Mouse (Mus musculus) stomach, embryonic 16.5 days (tissue): ENCODE data around the gene Dagla. TPM values are rescaled to one million over a fixed set of nuclear protein-coding genes. Genes with fewer than 3 reads are reported as not detected.

ENCODE experiments used
- ATAC-seq: fragments of 200-750 bp; cut with Nextera tagmentation; 2 replicates; pipeline ENCODE4 v1.8.0; 2017; ENCODE audit warnings: moderate number of reproducible peaks, moderate TSS enrichment; ENCODE audit not compliant: insufficient read depth, low FRiP score
- H3K27ac ChIP-seq: fragments of 300-500 bp; sonication (generic); 2 replicates; pipeline ENCODE4 v1.5.1; 2014; ENCODE audit warnings: low read length
- H3K27me3 ChIP-seq: fragments of 300-500 bp; sonication (generic); 2 replicates; pipeline ENCODE4 v1.6.1; 2014; ENCODE audit warnings: low read length, control low read depth, mixed read lengths; ENCODE audit not compliant: control insufficient read depth, insufficient read depth
- H3K36me3 ChIP-seq: fragments of 300-500 bp; sonication (generic); 2 replicates; pipeline ENCODE4 v1.6.1; 2014; ENCODE audit warnings: low read length; ENCODE audit not compliant: control insufficient read depth, insufficient read depth
- H3K4me1 ChIP-seq: fragments of 300-500 bp; sonication (generic); 2 replicates; pipeline ENCODE4 v1.6.1; 2014; ENCODE audit warnings: low read length, control low read depth, mixed read lengths; ENCODE audit not compliant: control insufficient read depth, insufficient read depth
- H3K4me2 ChIP-seq: fragments of 300-500 bp; sonication (generic); 2 replicates; pipeline ENCODE4 v1.6.1; 2014; ENCODE audit warnings: low read depth, low read length, mixed read lengths
- H3K4me3 ChIP-seq: fragments of 300-500 bp; sonication (generic); replicated peaks from 2 replicates; pipeline ENCODE4 v1.5.1; 2014; ENCODE audit warnings: mild to moderate bottlenecking, low read length
- H3K9ac ChIP-seq: fragments of 300-500 bp; sonication (generic); 2 replicates; pipeline ENCODE4 v1.6.1; 2014; ENCODE audit warnings: low read length
- H3K9me3 ChIP-seq: fragments of 300-500 bp; sonication (generic); replicated peaks from 2 replicates; pipeline ENCODE4 v1.6.1; 2016; ENCODE audit warnings: low read length, control low read depth; ENCODE audit not compliant: control insufficient read depth
- WGBS: fragments of 180-500 bp; shearing (Covaris S2); extraction: QIAGEN DNeasy Blood & Tissue Kit; methylation state at CpG from one replicate; pipeline ENCODE4 v1.1.7; 2014; 5-methylcytosine and 5-hydroxymethylcytosine counted together
- polyA plus RNA-seq: library from polyadenylated mRNA; unstranded; fragments of >200 nt; fragmentation: Nextera tagmentation; extraction: Ambion mirVana; gene quantifications from 2 replicates; pipeline ENCODE4 v1.2.1, GENCODE M21; 2015

Gene Dagla
- polyA plus RNA-seq, 1 experiment from 2014 or later, result 2.9 TPM

DNA sequence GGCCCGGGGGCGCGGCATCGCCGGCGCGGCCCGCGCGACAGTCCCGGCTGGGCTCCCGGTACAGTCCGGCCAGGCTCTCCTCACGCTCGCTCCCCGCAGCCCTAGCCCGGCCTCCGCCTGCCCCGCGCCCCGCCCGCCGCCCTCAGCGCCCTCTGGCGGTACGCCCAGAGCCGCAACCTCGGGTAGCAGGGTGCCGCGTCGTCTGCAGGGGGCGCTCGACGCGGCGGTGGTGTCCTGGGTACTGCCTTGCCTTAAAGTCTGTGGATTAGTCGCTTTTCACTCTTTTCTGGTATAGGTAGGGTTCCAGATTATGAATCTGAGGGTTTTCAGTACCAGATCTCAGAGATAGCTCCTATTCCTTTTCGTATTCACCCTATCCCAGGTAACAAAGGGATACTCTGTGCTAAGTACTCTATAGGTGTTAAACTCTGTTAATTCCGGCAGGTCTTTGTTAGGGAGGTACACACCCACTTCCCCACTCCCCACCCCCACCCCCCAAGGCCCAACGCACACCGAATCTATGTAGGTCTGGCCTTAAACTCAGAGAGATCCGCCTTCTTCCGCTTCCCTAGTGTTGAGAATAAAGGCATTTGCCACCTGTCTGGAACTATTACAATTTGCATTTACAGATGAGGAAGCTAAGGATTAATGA, 63.9 kb downstream of the Dagla start, which contains the start of gene Myrf:
Myrf (minus strand) TSS at position 95 of the 652 bp plus-strand sequence.
- H3K36me3 ChIP-seq, result no peaks in the 10 kb centered on the region
- no peaks in the 10 kb centered on the region for H3K27me3 ChIP-seq
- 7% methylated on average over 43 of the region's 43 CpGs for WGBS
- peaks cover 4% of the 10 kb centered on the region; the same call in 1 of the 2 replicates for H3K4me1 ChIP-seq
- peak within 1 kb of the TSS; percentile 81 for H3K9ac ChIP-seq
- peak within 1 kb of the TSS; percentile 91 for H3K4me2 ChIP-seq
- peak within 1 kb of the TSS; percentile 64 for H3K4me3 ChIP-seq
- no peaks in the 10 kb centered on the region for H3K9me3 ChIP-seq
- peak; percentile 82 for ATAC-seq
- peak within 1 kb of the TSS; percentile 6 for H3K27ac ChIP-seq

DNA sequence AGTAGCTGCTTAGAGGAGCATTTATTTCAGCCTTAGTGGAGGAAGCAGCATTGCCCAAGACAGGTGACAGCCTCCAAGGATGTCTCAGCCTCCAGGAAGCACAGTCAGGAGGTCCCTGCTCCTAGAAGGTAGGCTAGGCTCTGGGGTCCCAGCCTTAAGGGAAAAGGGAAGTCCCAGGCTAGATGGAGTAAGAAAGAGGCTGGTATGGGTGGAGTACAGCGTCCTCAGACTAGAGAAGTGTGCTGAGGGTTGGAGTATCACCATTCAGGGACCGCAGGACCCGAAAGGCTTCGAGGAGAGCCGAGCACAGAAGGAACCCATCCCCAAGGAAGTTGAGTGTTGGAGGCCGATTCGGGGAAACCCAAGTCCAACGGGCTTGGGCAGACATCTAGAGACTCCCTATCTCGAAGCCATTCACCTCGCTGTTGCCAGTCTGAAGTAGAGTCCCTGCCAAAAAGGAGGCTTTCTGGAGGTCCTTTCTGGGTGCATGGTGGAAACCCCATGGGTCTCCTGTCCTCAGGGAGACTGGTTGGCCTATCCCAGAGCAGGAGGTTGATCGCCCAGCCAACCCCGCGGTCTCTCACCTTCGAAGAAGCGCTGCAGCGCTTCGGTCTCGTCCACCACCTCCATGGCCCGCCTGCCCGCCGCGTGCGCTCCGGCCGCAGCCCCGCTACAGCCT, 64.6 kb downstream of the Dagla start:
- H3K27ac ChIP-seq, result peak overlapping the region; percentile 6
- no peaks in the 10 kb centered on the region for H3K27me3 ChIP-seq
- peaks cover 4% of the 10 kb centered on the region; the same call in 1 of the 2 replicates for H3K4me1 ChIP-seq
- no peak for ATAC-seq
- no peaks in the 10 kb centered on the region for H3K9me3 ChIP-seq
- H3K9ac ChIP-seq, result peak overlapping the region; percentile 81
- peak overlapping the region; percentile 64 for H3K4me3 ChIP-seq
- peak overlapping the region; percentile 91 for H3K4me2 ChIP-seq
- 2% methylated on average over 26 of the region's 26 CpGs for WGBS
- H3K36me3 ChIP-seq, result no peaks in the 10 kb centered on the region

DNA sequence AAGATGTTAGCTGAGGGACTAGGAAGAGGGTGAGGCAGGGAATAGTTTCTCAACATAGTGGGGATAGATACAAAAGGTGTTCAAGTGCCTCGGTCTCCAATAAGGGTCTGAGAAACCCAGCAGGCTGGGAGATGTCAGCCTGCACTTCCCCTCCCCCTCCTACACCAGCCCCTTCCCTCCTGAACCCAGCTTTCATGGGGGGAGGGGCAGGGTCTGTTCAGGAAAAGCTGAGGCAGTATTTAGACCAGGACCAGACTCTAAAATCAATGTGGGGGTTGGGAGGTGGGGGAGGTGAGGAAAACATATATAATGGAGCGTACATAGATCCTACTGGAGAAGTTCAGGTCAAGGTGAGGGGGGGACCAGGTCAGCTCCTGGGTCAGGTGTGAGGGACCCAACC, 65.3 kb downstream of the Dagla start:
- peak overlapping the region; percentile 64 for H3K4me3 ChIP-seq
- H3K36me3 ChIP-seq, result no peaks in the 10 kb centered on the region
- H3K4me1 ChIP-seq, result peaks cover 4% of the 10 kb centered on the region; the same call in 1 of the 2 replicates
- 34% methylated on average over 2 of the region's 2 CpGs for WGBS
- H3K9ac ChIP-seq, result peak overlapping the region; percentile 81
- no peaks in the 10 kb centered on the region for H3K9me3 ChIP-seq
- peak overlapping the region; percentile 91 for H3K4me2 ChIP-seq
- H3K27me3 ChIP-seq, result no peaks in the 10 kb centered on the region
- H3K27ac ChIP-seq, result peak overlapping the region; percentile 6; the same call in 1 of the 2 replicates
- no peak for ATAC-seq

DNA sequence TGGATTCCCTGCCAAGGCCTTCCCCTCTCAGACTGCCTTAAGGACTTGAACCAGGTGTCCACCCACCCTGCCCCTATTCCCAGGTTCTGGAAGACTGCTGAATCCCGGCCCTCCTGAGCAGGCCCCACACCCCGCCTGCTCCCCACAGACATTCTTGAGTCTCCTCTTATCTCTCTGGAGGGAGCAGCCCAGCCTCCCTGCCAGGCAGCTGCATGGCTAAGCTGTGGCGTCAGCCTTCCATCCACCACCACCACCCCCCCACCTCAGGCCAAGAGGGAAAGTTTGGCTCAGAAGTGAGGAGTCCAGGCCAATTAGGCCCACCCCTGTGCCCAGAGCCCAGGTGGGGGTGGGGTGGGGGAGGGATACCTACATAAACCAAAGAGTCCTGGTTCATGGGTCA, 66.2 kb downstream of the Dagla start:
- WGBS, result 51% methylated on average over 3 of the region's 3 CpGs
- peak overlapping the region; percentile 81 for H3K9ac ChIP-seq
- peaks cover 4% of the 10 kb centered on the region; the same call in 1 of the 2 replicates for H3K4me1 ChIP-seq
- peak overlapping the region; percentile 70; the same call in 1 of the 2 replicates for H3K27ac ChIP-seq
- peak overlapping the region; percentile 64 for H3K4me3 ChIP-seq
- 0 out of 2 replicates have a peak, but pooled peaks have one; percentile 10 for ATAC-seq
- no peaks in the 10 kb centered on the region for H3K27me3 ChIP-seq
- no peaks in the 10 kb centered on the region for H3K9me3 ChIP-seq
- H3K36me3 ChIP-seq, result no peaks in the 10 kb centered on the region
- peak overlapping the region; percentile 91 for H3K4me2 ChIP-seq

DNA sequence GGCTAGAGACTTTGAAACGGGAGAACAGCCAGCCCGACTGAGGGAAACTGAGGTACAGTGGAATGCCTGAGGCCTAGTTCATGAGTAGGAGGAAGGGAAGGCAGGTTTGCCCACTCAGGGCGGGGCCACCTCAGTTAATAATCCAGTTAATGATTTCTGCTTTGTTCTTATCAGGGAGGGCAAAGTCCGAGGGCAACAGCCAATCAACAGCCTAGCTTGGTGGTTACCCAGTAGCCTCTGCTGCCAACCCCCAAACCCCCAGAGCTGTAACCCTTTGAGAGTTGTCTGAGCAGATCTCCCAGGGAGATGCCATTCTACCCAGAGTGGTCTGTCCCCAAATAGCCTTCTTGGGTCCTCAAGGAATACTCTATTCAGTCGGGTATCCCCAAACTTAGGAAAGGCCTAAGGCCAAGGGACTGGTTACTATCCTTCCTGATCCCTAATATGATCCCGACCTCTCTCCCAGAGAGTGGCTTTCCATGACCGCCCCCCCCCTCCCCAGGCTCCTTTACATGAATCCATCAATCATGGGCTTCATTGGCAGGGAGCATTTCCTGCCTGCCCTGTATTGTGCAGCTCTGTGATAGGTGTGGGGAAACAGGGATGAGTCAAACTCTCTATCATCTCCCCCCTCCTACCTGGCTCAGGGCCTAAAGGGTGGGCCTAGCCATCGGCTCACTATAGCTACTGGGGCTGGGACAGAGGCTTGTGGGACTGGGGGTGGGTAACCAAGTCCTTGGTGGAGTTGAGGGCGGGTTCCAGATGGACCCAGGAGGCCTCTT, 68.7 kb downstream of the Dagla start:
- H3K4me1 ChIP-seq, result peaks cover 12% of the 10 kb centered on the region
- H3K9ac ChIP-seq, result peak overlapping the region; percentile 39
- peak; percentile 76 for ATAC-seq
- 61% methylated on average over 9 of the region's 9 CpGs for WGBS
- no peaks in the 10 kb centered on the region for H3K36me3 ChIP-seq
- H3K27me3 ChIP-seq, result no peaks in the 10 kb centered on the region
- H3K27ac ChIP-seq, result peak overlapping the region; percentile 77
- 0 out of 2 replicates have a peak overlapping the region, but pooled peaks have one; percentile 14 for H3K4me3 ChIP-seq
- H3K4me2 ChIP-seq, result peak overlapping the region; percentile 45
- no peaks in the 10 kb centered on the region for H3K9me3 ChIP-seq

DNA sequence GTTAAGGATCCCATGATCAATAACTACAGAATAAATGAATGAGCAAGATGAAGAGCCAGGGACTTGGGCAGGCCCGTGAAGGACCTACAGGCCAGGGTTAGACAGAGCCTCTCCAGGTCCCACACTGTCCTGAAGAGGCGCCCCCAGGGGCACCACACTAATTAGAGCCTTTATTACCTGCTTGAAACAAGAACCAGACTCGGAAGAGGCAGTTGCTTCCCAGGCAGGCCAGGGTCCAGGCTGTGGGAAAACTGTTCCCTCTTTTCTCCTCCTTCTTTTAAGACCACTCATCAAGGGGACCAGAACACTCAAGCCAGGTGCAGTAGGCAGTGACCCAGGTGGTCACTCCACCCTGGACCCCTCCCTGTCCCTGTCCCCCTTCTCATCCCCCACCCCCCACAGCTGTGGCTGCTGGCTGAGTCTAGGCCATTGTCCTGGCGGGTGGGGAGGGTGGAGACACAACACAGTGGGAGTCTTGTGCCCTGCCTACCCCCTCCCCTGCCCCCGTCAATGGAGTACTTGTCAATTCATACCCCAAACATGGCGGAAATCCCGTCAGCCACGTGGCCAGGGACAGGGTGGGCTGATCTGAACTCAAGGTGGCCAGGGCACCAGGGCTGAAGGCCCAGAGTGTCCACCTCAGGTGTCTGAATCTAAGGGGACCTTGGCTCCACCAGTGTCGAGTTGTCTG, 72.2 kb downstream of the Dagla start:
- H3K4me2 ChIP-seq, result no peak overlapping the region
- peaks cover 11% of the 10 kb centered on the region for H3K4me1 ChIP-seq
- H3K9me3 ChIP-seq, result no peaks in the 10 kb centered on the region
- no peak overlapping the region for H3K9ac ChIP-seq
- H3K4me3 ChIP-seq, result no peak overlapping the region
- no peaks in the 10 kb centered on the region for H3K27me3 ChIP-seq
- no peaks in the 10 kb centered on the region for H3K36me3 ChIP-seq
- H3K27ac ChIP-seq, result no peak overlapping the region
- WGBS, result 55% methylated on average over 9 of the region's 9 CpGs
- ATAC-seq, result no peak

DNA sequence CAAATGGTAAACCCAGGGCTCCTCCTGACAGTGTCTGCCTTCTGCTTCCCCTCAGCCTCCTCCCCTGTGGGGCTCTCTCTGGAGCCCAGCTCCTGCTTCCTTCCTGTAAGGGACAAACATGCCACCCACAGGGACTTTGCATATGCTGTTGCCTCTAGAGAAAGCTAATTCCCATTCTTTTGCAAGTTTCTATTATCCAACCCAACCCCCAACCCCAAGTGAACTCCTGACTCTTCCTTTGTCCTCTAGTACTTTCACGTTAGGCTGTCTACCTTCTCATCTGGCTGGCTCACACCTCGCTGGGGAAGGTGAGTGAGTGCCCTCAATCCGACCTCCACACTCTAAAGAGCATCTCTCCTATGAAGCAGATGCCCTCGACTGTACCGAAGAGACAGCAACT, 72.8 kb downstream of the Dagla start:
- ATAC-seq, result no peak
- H3K27me3 ChIP-seq, result no peaks in the 10 kb centered on the region
- H3K9ac ChIP-seq, result 0 out of 2 replicates have a peak overlapping the region, but pooled peaks have one; percentile 23
- WGBS, result 39% methylated on average over 5 of the region's 5 CpGs
- peaks cover 11% of the 10 kb centered on the region for H3K4me1 ChIP-seq
- H3K4me2 ChIP-seq, result no peak overlapping the region
- no peaks in the 10 kb centered on the region for H3K36me3 ChIP-seq
- H3K27ac ChIP-seq, result peak overlapping the region; percentile 38; the same call in 1 of the 2 replicates
- H3K9me3 ChIP-seq, result no peaks in the 10 kb centered on the region
- H3K4me3 ChIP-seq, result no peak overlapping the region

DNA sequence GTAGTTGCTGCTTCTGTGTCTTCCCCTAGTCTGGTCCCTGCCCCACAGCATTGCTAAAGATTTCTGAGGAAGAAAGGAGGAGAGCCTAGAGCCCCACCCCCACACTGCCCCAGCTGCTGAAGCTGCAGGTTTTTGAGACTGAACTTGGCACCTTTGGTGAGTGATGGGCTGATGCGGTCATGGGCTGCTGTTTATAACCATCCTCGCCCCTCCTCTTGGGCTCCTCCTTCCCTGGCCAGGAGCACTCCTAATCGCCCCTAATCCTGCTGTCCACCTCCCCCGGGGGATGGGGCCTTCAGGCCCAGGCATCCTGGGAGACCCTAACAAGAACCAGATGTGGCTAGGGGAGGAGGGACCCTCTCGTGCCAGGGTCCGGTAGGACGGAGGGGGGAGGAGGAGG, 73.7 kb downstream of the Dagla start:
- 28% methylated on average over 7 of the region's 7 CpGs for WGBS
- Histone ChIP-seq H3K9me3 (no peaks in the 10 kb centered on the region), H3K9ac (peak overlapping the region; percentile 23; the same call in 1 of the 2 replicates), H3K27ac (peak overlapping the region; percentile 38; the same call in 1 of the 2 replicates), H3K36me3 (no peaks in the 10 kb centered on the region), H3K4me1 (peaks cover 11% of the 10 kb centered on the region), H3K4me2 (no peak overlapping the region), H3K4me3 (no peak overlapping the region), H3K27me3 (no peaks in the 10 kb centered on the region)
- ATAC-seq, result peak; percentile 39; the same call in 1 of the 2 replicates
